Comparison of ENCODE assay signal across 8 mouse cellular contexts in the genomic region with DNA sequence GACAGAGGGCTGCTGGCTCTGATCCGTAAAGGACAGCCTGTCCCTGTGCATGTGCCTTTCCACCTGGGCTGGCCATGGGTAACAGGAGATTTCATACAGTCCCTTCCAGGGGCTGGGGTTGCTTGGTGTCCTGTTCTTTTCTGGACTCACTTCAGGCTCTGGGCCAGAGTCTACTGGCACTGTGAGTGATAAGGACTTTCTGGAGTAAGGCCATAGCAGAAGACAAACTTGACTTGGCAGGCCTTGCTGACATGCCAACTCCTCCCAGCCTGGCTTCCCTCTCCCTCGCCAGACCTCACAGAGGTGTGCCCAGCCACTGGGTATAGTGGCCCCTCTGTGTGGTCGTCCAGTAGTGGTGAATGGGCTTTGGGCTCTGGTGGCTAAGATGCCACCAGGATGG. TPM values are rescaled to one million over a fixed set of nuclear protein-coding genes. Genes with fewer than 3 reads are reported as not detected.
A peak's percentile ranks its signal among the peaks of the same experiment; 100 is the strongest.
DNase-seq lines count a peak whose midpoint lies in the region; ATAC-seq lines count a peak whose summit lies in the region.

No protein-coding gene starts in this region.

- intact Hi-C loops in heart, postnatal 10 days (cut with DNase I), result no loop called here

- DNase-seq in cerebellum, postnatal 14 days, result peak; percentile 46 to 56
- no peak for DNase-seq in cerebellum, adult 11-12 months
- DNase-seq in urinary bladder, postnatal 14 days (ENCODE audit: low spot score), result peak; percentile 25
- DNase-seq in urinary bladder, postnatal 4 days (ENCODE audit: low spot score in 2 of 2), result no peak
- DNase-seq in heart, postnatal 10 days, result peak; percentile 67 to 76
- DNase-seq in cerebellum, adult 8-10 months, result no peak
- DNase-seq in neural tube, embryonic 10.5 days (ENCODE audit: extremely low spot score, low spot score), result no peak

- ATAC-seq in CD4-positive, CD25-positive, alpha-beta regulatory T cell, adult 4 months, result no peak

RNA-seq across cellular contexts. Expression of gene Car12, which starts 47.3 kb away (rescaled TPM):
- total RNA-seq in heart, postnatal 10 days (2021), result under 1 TPM; 0.17 to 0.31 TPM
- 10 to 100 TPM in 1 of 2 experiments, 1 to 10 TPM in 1; 7.5 to 11.4 TPM for polyA plus RNA-seq in CD4-positive, CD25-positive, alpha-beta regulatory T cell, adult 4 months (2017; shearing (Covaris generic))

Comparison
In these comparisons a context has a peak if more than half of its experiments do, and no peak if none do; other contexts are left out.
1. DNase-seq: peak in cerebellum, postnatal 14 days (2 of 2), urinary bladder, postnatal 14 days (single experiment) and heart, postnatal 10 days (2 of 2); none in cerebellum, adult 11-12 months (single experiment), urinary bladder, postnatal 4 days (0 of 2), cerebellum, adult 8-10 months (single experiment) and neural tube, embryonic 10.5 days (single experiment).